Mouse (Mus musculus): ENCODE results near the gene Zmym6.
A peak's percentile ranks its signal among the peaks of the same experiment; 100 is the strongest.

Gene Zmym6

GRCm38 (mm10) chr4:127125834-127126463, 48.8 kb downstream of the Zmym6 start:
- peak; percentile 79 for DNase-seq

GRCm38 (mm10) chr4:127134687-127135086, 57.5 kb downstream of the Zmym6 start:
- no peak for DNase-seq

- no peak for DNase-seq
Observed at GRCm38 (mm10) chr4:127137591-127137990, 60.4 kb downstream of the Zmym6 start.

GRCm38 (mm10) chr4:127138486-127138885, 61.3 kb downstream of the Zmym6 start:
- no peak for DNase-seq

- no peak for DNase-seq
Observed at GRCm38 (mm10) chr4:127150031-127150430, 72.8 kb downstream of the Zmym6 start.

GRCm38 (mm10) chr4:127153345-127153744, 76.2 kb downstream of the Zmym6 start:
- DNase-seq, result no peak

- DNase-seq, result no peak
Observed at GRCm38 (mm10) chr4:127155757-127156156, 78.6 kb downstream of the Zmym6 start.

- DNase-seq, result no peak
Observed at GRCm38 (mm10) chr4:127157746-127158145, 80.6 kb downstream of the Zmym6 start.

GRCm38 (mm10) chr4:127163926-127164325, 86.7 kb downstream of the Zmym6 start:
- DNase-seq, result no peak

- peak; percentile 22 for DNase-seq
Observed at GRCm38 (mm10) chr4:127167096-127167495, 89.9 kb downstream of the Zmym6 start.

- peak; percentile 59 for DNase-seq
Observed at GRCm38 (mm10) chr4:127167731-127168130, 90.5 kb downstream of the Zmym6 start.

- peak; percentile 90 for DNase-seq
Observed at GRCm38 (mm10) chr4:127168211-127168913, 91.2 kb downstream of the Zmym6 start.

GRCm38 (mm10) chr4:127168914-127169345, 91.7 kb downstream of the Zmym6 start, which contains the start of gene Dlgap3:
Gene Dlgap3, plus strand, starts transcription at chr4:127169204.
- DNase-seq, result no peak

- DNase-seq, result peak; percentile 82
Observed at GRCm38 (mm10) chr4:127169346-127170221, 92.4 kb downstream of the Zmym6 start.

- peak; percentile 86 for DNase-seq
Observed at GRCm38 (mm10) chr4:127170866-127171265, 93.7 kb downstream of the Zmym6 start.

GRCm38 (mm10) chr4:127171341-127171905, 94.2 kb downstream of the Zmym6 start:
- peak; percentile 61 for DNase-seq

- DNase-seq, result peak; percentile 58
Observed at GRCm38 (mm10) chr4:127172119-127172518, 94.9 kb downstream of the Zmym6 start.

GRCm38 (mm10) chr4:127172614-127173013, 95.4 kb downstream of the Zmym6 start:
- DNase-seq, result peak; percentile 33

GRCm38 (mm10) chr4:127173461-127173860, 96.3 kb downstream of the Zmym6 start:
- peak; percentile 52 for DNase-seq

All from cerebellum, adult 9-11 months (tissue).